Mouse (Mus musculus) CD4-positive, CD25-positive, alpha-beta regulatory T cell, adult 9 weeks (primary cell): Measurements from ENCODE around the gene Ldlrad3. TPM values are rescaled to one million over a fixed set of nuclear protein-coding genes. Genes with fewer than 3 reads are reported as not detected.

ENCODE experiments used
- polyA plus RNA-seq: library from polyadenylated mRNA; unstranded; fragments of 100-300 nt; shearing (Covaris generic); gene quantifications from one replicate; pipeline ENCODE4 v1.2.1, GENCODE M21; 2017

The Ldlrad3 gene
- 0.98 TPM for polyA plus RNA-seq

DNA sequence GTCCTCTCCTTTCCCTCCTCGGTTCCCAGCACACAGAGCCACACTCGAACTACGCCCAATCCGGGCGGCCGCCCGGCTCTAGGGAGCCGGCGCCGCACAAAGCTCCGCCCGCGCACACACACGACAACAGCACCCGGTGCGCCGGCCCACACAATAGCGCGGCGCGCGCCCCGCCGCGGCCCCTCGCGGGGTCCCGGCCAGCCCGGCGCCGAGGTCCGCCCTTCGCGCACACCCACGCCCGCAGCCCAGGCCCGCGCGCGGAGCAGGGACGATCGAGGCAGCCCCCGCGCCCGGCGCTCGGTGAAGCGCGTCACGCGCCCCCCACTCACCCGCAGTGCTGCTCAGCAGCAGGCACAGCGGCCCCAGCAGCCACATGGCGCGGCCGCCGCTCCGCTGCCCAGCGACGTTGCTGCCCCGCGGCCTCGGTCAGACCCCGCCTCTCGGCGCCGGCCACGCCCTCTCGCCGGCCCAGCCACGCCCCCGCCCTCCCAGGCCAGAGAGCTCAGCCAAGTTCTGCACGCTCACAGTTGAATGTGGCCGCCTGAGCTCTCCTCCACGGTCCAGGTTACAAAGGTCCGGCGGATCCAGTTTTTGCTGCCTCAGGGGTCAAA is at the start of gene Ldlrad3:
Gene Ldlrad3, minus strand, starts transcription at position 435 of the 611 bp plus-strand sequence.

Other genes with a start within 250 kb of the Ldlrad3 start
- gene Trim44, start 221.4 kb upstream of the Ldlrad3 start, polyA plus RNA-seq: 5.6 TPM